Comparison of ENCODE assay signal across 11 mouse cellular contexts in genomic region chr19:33065274-33066200, GRCm38 (mm10).
A peak's percentile ranks its signal among the peaks of the same experiment; 100 is the strongest.
DNase-seq lines count a peak whose midpoint lies in the region; ATAC-seq lines count a peak whose summit lies in the region.
"Had no signal": no experiment of that assay in that cellular context is flagged by ENCODE, and none has a peak within 500 bp of the region (broad histone marks: within the 10 kb centered on the region; RNA-seq: fewer than 3 reads in every experiment).

No protein-coding gene starts in this region.

- DNase-seq in midbrain, embryonic 10.5 days (ENCODE audit: low spot score) = no peak
- DNase-seq in cerebellum, postnatal 36 days = no peak
- no peak for DNase-seq in frontal cortex, postnatal 14 days (ENCODE audit: low spot score in 2 of 2)
- DNase-seq: adrenal gland, postnatal 10 days; liver, embryonic 13.5 days had no signal

- H3K27me3 ChIP-seq in intestine, embryonic 16.5 days (replicated peaks; ENCODE audit: control insufficient read depth, insufficient read depth, low read length) = no peaks in the 10 kb centered on the region
- H3K27me3 ChIP-seq in intestine, embryonic 15.5 days (replicated peaks) = no peaks in the 10 kb centered on the region
- no peaks in the 10 kb centered on the region for H3K27me3 ChIP-seq in midbrain, embryonic 16.5 days (ENCODE audit: control insufficient read depth, insufficient read depth, low read depth, low read length)
- H3K27me3 ChIP-seq in midbrain, embryonic 10.5 days (ENCODE audit: low read depth, poor library complexity, severe bottlenecking) = no peaks in the 10 kb centered on the region
- no peaks in the 10 kb centered on the region for H3K27me3 ChIP-seq in embryonic facial prominence, embryonic 12.5 days
- no peaks in the 10 kb centered on the region for H3K27me3 ChIP-seq in stomach, embryonic 14.5 days (ENCODE audit: control insufficient read depth, insufficient read depth, low read length)
- H3K27me3 ChIP-seq: hindbrain, embryonic 12.5 days; liver, embryonic 13.5 days had no signal

- WGBS in intestine, embryonic 16.5 days = 56% methylated on average over 19 of the region's 19 CpGs
- WGBS in intestine, embryonic 15.5 days = 63% methylated on average over 19 of the region's 19 CpGs
- 64% methylated on average over 19 of the region's 19 CpGs for WGBS in midbrain, embryonic 16.5 days
- WGBS in midbrain, embryonic 10.5 days = 72% methylated on average over 19 of the region's 19 CpGs
- WGBS in embryonic facial prominence, embryonic 12.5 days = 31% methylated on average over 19 of the region's 19 CpGs
- 65% methylated on average over 19 of the region's 19 CpGs for WGBS in stomach, embryonic 14.5 days

- H3K36me3 ChIP-seq in intestine, embryonic 16.5 days (ENCODE audit: control insufficient read depth, insufficient read depth, low read length) = no peaks in the 10 kb centered on the region
- H3K36me3 ChIP-seq in intestine, embryonic 15.5 days = no peaks in the 10 kb centered on the region
- H3K36me3 ChIP-seq in midbrain, embryonic 16.5 days (ENCODE audit: control insufficient read depth, insufficient read depth, low read length) = no peaks in the 10 kb centered on the region
- H3K36me3 ChIP-seq in midbrain, embryonic 10.5 days = no peaks in the 10 kb centered on the region
- H3K36me3 ChIP-seq in embryonic facial prominence, embryonic 12.5 days = no peaks in the 10 kb centered on the region
- H3K36me3 ChIP-seq in stomach, embryonic 14.5 days (ENCODE audit: control insufficient read depth, insufficient read depth, low read length) = no peaks in the 10 kb centered on the region
- H3K36me3 ChIP-seq: hindbrain, embryonic 12.5 days; liver, embryonic 13.5 days had no signal

- H3K4me3 ChIP-seq in intestine, embryonic 16.5 days (ENCODE audit: low read length) = no peak overlapping the region
- H3K4me3 ChIP-seq in intestine, embryonic 15.5 days (replicated peaks) = no peak overlapping the region
- H3K4me3 ChIP-seq in midbrain, embryonic 16.5 days (ENCODE audit: low read depth, low read length) = no peak overlapping the region
- H3K4me3 ChIP-seq in midbrain, embryonic 10.5 days = no peak overlapping the region
- H3K4me3 ChIP-seq in embryonic facial prominence, embryonic 12.5 days = no peak overlapping the region
- H3K4me3 ChIP-seq in stomach, embryonic 14.5 days (ENCODE audit: low read depth, low read length) = no peak overlapping the region
- H3K4me3 ChIP-seq: hindbrain, embryonic 12.5 days; liver, embryonic 13.5 days had no signal

- no peak overlapping the region for H3K4me2 ChIP-seq in intestine, embryonic 16.5 days (ENCODE audit: low read depth, low read length)
- H3K4me2 ChIP-seq in intestine, embryonic 15.5 days (replicated peaks) = no peak overlapping the region
- peak overlapping the region; percentile 25; the same call in 1 of the 2 replicates for H3K4me2 ChIP-seq in midbrain, embryonic 16.5 days (ENCODE audit: low read length)
- 0 out of 2 replicates have a peak overlapping the region, but pooled peaks have one; percentile 15 for H3K4me2 ChIP-seq in embryonic facial prominence, embryonic 12.5 days (replicated peaks)
- no peak overlapping the region for H3K4me2 ChIP-seq in stomach, embryonic 14.5 days (replicated peaks; ENCODE audit: low read depth, low read length)
- H3K4me2 ChIP-seq: hindbrain, embryonic 12.5 days; liver, embryonic 13.5 days had no signal

- no peak for ATAC-seq in intestine, embryonic 16.5 days
- ATAC-seq in intestine, embryonic 15.5 days = no peak
- ATAC-seq in midbrain, embryonic 16.5 days = no peak
- ATAC-seq in embryonic facial prominence, embryonic 12.5 days (ENCODE audit: insufficient number of reproducible peaks, insufficient read depth, low FRiP score, low TSS enrichment) = no peak; the same call in 1 of the 2 replicates
- peak; percentile 49; the same call in 1 of the 2 replicates for ATAC-seq in stomach, embryonic 14.5 days (ENCODE audit: insufficient number of reproducible peaks, insufficient read depth, low FRiP score, low read depth)

- H3K9ac ChIP-seq in intestine, embryonic 16.5 days (ENCODE audit: low read depth, low read length) = no peak overlapping the region
- no peak overlapping the region for H3K9ac ChIP-seq in intestine, embryonic 15.5 days
- no peak overlapping the region for H3K9ac ChIP-seq in midbrain, embryonic 16.5 days (ENCODE audit: low read depth, low read length)
- no peak overlapping the region for H3K9ac ChIP-seq in embryonic facial prominence, embryonic 12.5 days
- H3K9ac ChIP-seq in stomach, embryonic 14.5 days (replicated peaks; ENCODE audit: low read depth, low read length) = no peak overlapping the region
- H3K9ac ChIP-seq: hindbrain, embryonic 12.5 days; liver, embryonic 13.5 days had no signal

- peaks cover 6% of the 10 kb centered on the region; the same call in 1 of the 2 replicates for H3K4me1 ChIP-seq in intestine, embryonic 16.5 days (ENCODE audit: control insufficient read depth, insufficient read depth, low read length)
- 0 out of 2 replicates have a peak, but pooled peaks cover 3% of the 10 kb centered on the region for H3K4me1 ChIP-seq in intestine, embryonic 15.5 days (replicated peaks)
- H3K4me1 ChIP-seq in midbrain, embryonic 16.5 days (ENCODE audit: control insufficient read depth, insufficient read depth, low read length) = no peaks in the 10 kb centered on the region
- H3K4me1 ChIP-seq in midbrain, embryonic 10.5 days = peaks cover 22% of the 10 kb centered on the region
- peaks cover 26% of the 10 kb centered on the region for H3K4me1 ChIP-seq in embryonic facial prominence, embryonic 12.5 days
- H3K4me1 ChIP-seq in stomach, embryonic 14.5 days (ENCODE audit: control insufficient read depth, insufficient read depth, low read length) = peaks cover 9% of the 10 kb centered on the region; the same call in 1 of the 2 replicates
- H3K4me1 ChIP-seq: hindbrain, embryonic 12.5 days; liver, embryonic 13.5 days had no signal

- H3K27ac ChIP-seq in intestine, embryonic 16.5 days (ENCODE audit: low read length) = peak overlapping the region; percentile 48; the same call in 1 of the 2 replicates
- H3K27ac ChIP-seq in intestine, embryonic 15.5 days = no peak overlapping the region; the same call in 1 of the 2 replicates
- H3K27ac ChIP-seq in midbrain, embryonic 16.5 days (ENCODE audit: low read length) = no peak overlapping the region
- H3K27ac ChIP-seq in midbrain, embryonic 10.5 days (replicated peaks) = no peak overlapping the region
- H3K27ac ChIP-seq in embryonic facial prominence, embryonic 12.5 days = peak overlapping the region; percentile 65
- H3K27ac ChIP-seq in stomach, embryonic 14.5 days (ENCODE audit: low read length) = no peak overlapping the region; the same call in 1 of the 2 replicates
- H3K27ac ChIP-seq: hindbrain, embryonic 12.5 days; liver, embryonic 13.5 days had no signal

- H3K9me3 ChIP-seq in intestine, embryonic 16.5 days (ENCODE audit: control insufficient read depth, low read length) = no peaks in the 10 kb centered on the region
- H3K9me3 ChIP-seq in intestine, embryonic 15.5 days = no peaks in the 10 kb centered on the region
- H3K9me3 ChIP-seq in midbrain, embryonic 16.5 days (replicated peaks; ENCODE audit: control insufficient read depth, low read length, poor library complexity, severe bottlenecking) = no peaks in the 10 kb centered on the region
- no peaks in the 10 kb centered on the region for H3K9me3 ChIP-seq in midbrain, embryonic 10.5 days (replicated peaks)
- no peaks in the 10 kb centered on the region for H3K9me3 ChIP-seq in embryonic facial prominence, embryonic 12.5 days
- H3K9me3 ChIP-seq in stomach, embryonic 14.5 days (ENCODE audit: control insufficient read depth, low read depth, low read length) = no peaks in the 10 kb centered on the region
- H3K9me3 ChIP-seq: hindbrain, embryonic 12.5 days; liver, embryonic 13.5 days had no signal

Comparison
In these comparisons a context has a peak if more than half of its experiments do, and no peak if none do; other contexts are left out.
1. H3K27ac ChIP-seq: peak in intestine, embryonic 16.5 days (single experiment) and embryonic facial prominence, embryonic 12.5 days (single experiment); none in intestine, embryonic 15.5 days (single experiment), midbrain, embryonic 16.5 days (single experiment), midbrain, embryonic 10.5 days (single experiment) and stomach, embryonic 14.5 days (single experiment).
2. H3K4me2 ChIP-seq: peak in midbrain, embryonic 16.5 days (single experiment) and embryonic facial prominence, embryonic 12.5 days (single experiment); none in intestine, embryonic 16.5 days (single experiment), intestine, embryonic 15.5 days (single experiment) and stomach, embryonic 14.5 days (single experiment).